8 mouse cellular contexts compared by ENCODE assay signal in the genomic region with DNA sequence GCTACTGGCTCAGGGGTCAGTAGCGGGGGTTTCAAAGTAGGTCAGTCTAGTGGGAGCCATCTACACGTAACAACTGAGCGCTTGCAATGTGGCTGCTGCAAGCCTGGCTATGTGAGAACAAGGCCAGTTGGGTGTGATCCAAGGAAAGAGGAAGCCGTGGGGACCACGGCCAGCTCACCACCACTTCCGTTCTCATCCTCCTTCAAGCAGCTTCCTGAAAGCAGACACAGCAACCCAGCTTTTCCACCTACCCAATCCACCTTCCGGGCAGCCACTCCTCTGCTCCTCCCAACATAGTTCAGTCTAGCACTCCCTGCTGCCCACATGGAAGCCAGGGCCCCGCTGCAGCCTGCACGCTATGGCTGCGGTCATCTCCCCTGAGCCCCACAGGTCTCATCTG. TPM values are rescaled to one million over a fixed set of nuclear protein-coding genes. Genes with fewer than 3 reads are reported as not detected.
A peak's percentile ranks its signal among the peaks of the same experiment; 100 is the strongest.
DNase-seq lines count a peak whose midpoint lies in the region; ATAC-seq lines count a peak whose summit lies in the region.

No protein-coding gene starts in this region.

- no peak overlapping the region for H3K4me2 ChIP-seq in kidney, embryonic 14.5 days (replicated peaks; ENCODE audit: low read depth, low read length)
- H3K4me2 ChIP-seq in heart, embryonic 11.5 days = no peak overlapping the region
- H3K4me2 ChIP-seq in midbrain, embryonic 13.5 days (replicated peaks) = no peak overlapping the region

- no peaks in the 10 kb centered on the region for H3K9me3 ChIP-seq in kidney, embryonic 14.5 days (ENCODE audit: control insufficient read depth, low read length)
- no peaks in the 10 kb centered on the region for H3K9me3 ChIP-seq in heart, embryonic 11.5 days (replicated peaks; ENCODE audit: control insufficient read depth, low read length)
- H3K9me3 ChIP-seq in hindbrain, embryonic 10.5 days = no peaks in the 10 kb centered on the region
- no peaks in the 10 kb centered on the region for H3K9me3 ChIP-seq in midbrain, embryonic 13.5 days

- DNase-seq in kidney, adult 11 months = peak; percentile 57
- DNase-seq in Muller cell, postnatal 12 days (ENCODE audit: inconsistent ontology term) = peak; percentile 60
- peak; percentile 80 for DNase-seq in kidney, postnatal 14 days
- DNase-seq in hindbrain, embryonic 10.5 days (ENCODE audit: low spot score) = no peak

- no peak for ATAC-seq in kidney, embryonic 14.5 days (ENCODE audit: low FRiP score, low TSS enrichment)
- no peak for ATAC-seq in heart, embryonic 11.5 days (replicated peaks; ENCODE audit: insufficient number of reproducible peaks, low FRiP score, low TSS enrichment)
- ATAC-seq in megakaryocyte progenitor cell, adult 5-6 weeks (replicated peaks; ENCODE audit: poor library complexity) = peak; percentile 96
- no peak for ATAC-seq in midbrain, embryonic 13.5 days

- no peak overlapping the region for H3K4me3 ChIP-seq in kidney, embryonic 14.5 days (ENCODE audit: low read length)
- H3K4me3 ChIP-seq in heart, embryonic 11.5 days (ENCODE audit: low read depth, low read length) = no peak overlapping the region
- H3K4me3 ChIP-seq in hindbrain, embryonic 10.5 days = no peak overlapping the region
- no peak overlapping the region for H3K4me3 ChIP-seq in midbrain, embryonic 13.5 days (replicated peaks)

- no peak overlapping the region for H3K27ac ChIP-seq in kidney, embryonic 14.5 days (ENCODE audit: low read depth, low read length)
- H3K27ac ChIP-seq in heart, embryonic 11.5 days (ENCODE audit: low read depth, low read length) = 0 out of 2 replicates have a peak overlapping the region, but pooled peaks have one; percentile 25
- no peak overlapping the region for H3K27ac ChIP-seq in hindbrain, embryonic 10.5 days
- H3K27ac ChIP-seq in midbrain, embryonic 13.5 days = no peak overlapping the region

- 61% methylated on average over 10 of the region's 10 CpGs for WGBS in kidney, embryonic 14.5 days
- 53% methylated on average over 10 of the region's 10 CpGs for WGBS in heart, embryonic 11.5 days (ENCODE audit: insufficient replicate concordance)
- 73% methylated on average over 10 of the region's 10 CpGs for WGBS in hindbrain, embryonic 10.5 days
- 76% methylated on average over 10 of the region's 10 CpGs for WGBS in midbrain, embryonic 13.5 days

- H3K36me3 ChIP-seq in kidney, embryonic 14.5 days (ENCODE audit: control insufficient read depth, insufficient read depth, low read length) = no peaks in the 10 kb centered on the region; the same call in 1 of the 2 replicates
- no peaks in the 10 kb centered on the region for H3K36me3 ChIP-seq in heart, embryonic 11.5 days (ENCODE audit: control insufficient read depth, insufficient read depth, low read length)
- H3K36me3 ChIP-seq in hindbrain, embryonic 10.5 days = no peaks in the 10 kb centered on the region
- H3K36me3 ChIP-seq in midbrain, embryonic 13.5 days = no peaks in the 10 kb centered on the region

- H3K27me3 ChIP-seq in kidney, embryonic 14.5 days (ENCODE audit: control insufficient read depth, insufficient read depth, low read length) = no peaks in the 10 kb centered on the region
- no peaks in the 10 kb centered on the region for H3K27me3 ChIP-seq in heart, embryonic 11.5 days (ENCODE audit: control insufficient read depth, insufficient read depth, low read length)
- peaks cover 24% of the 10 kb centered on the region for H3K27me3 ChIP-seq in hindbrain, embryonic 10.5 days (ENCODE audit: insufficient read depth, poor library complexity, severe bottlenecking)
- H3K27me3 ChIP-seq in midbrain, embryonic 13.5 days = peaks cover 13% of the 10 kb centered on the region

- peaks cover 4% of the 10 kb centered on the region; the same call in 1 of the 2 replicates for H3K4me1 ChIP-seq in kidney, embryonic 14.5 days (ENCODE audit: control insufficient read depth, insufficient read depth, low read length)
- 0 out of 2 replicates have a peak, but pooled peaks cover 5% of the 10 kb centered on the region for H3K4me1 ChIP-seq in heart, embryonic 11.5 days (ENCODE audit: control insufficient read depth, insufficient read depth, low read length)
- peaks cover 4% of the 10 kb centered on the region for H3K4me1 ChIP-seq in hindbrain, embryonic 10.5 days (replicated peaks)
- H3K4me1 ChIP-seq in midbrain, embryonic 13.5 days (replicated peaks) = peaks cover 4% of the 10 kb centered on the region; the same call in 1 of the 2 replicates

- no peak overlapping the region for H3K9ac ChIP-seq in kidney, embryonic 14.5 days (ENCODE audit: low read depth, low read length)
- H3K9ac ChIP-seq in heart, embryonic 11.5 days (ENCODE audit: low read depth, low read length) = no peak overlapping the region
- H3K9ac ChIP-seq in midbrain, embryonic 13.5 days (replicated peaks) = no peak overlapping the region

RNA-seq across cellular contexts. Expression of a gene that starts 5.2 kb away (rescaled TPM):
- polyA plus RNA-seq in kidney, embryonic 14.5 days (2014; fragmentation: Nextera tagmentation; extraction: Ambion mirVana) = 74.5 and 87.7 TPM in 2 replicates
- 72.5 and 81.2 TPM in 2 replicates for polyA plus RNA-seq in heart, embryonic 11.5 days (2014; fragmentation: Nextera tagmentation; extraction: Ambion mirVana)
- total RNA-seq in megakaryocyte progenitor cell, adult 5-6 weeks (2015) = 19.5 and 20.9 TPM in 2 replicates
- total RNA-seq in megakaryocyte progenitor cell, adult 5-6 weeks (2017) = 23.2 and 30.1 TPM in 2 replicates
- 73.5 and 81.5 TPM in 2 replicates for polyA plus RNA-seq in hindbrain, embryonic 10.5 days (2016; fragmentation: Nextera tagmentation; extraction: Ambion mirVana)
- polyA plus RNA-seq in midbrain, embryonic 13.5 days (2015; fragmentation: Nextera tagmentation; extraction: Ambion mirVana) = 93.1 and 100 TPM in 2 replicates

RNA-seq across cellular contexts. Expression of a gene that starts 6.9 kb away (rescaled TPM):
- polyA plus RNA-seq in kidney, embryonic 14.5 days (2014; fragmentation: Nextera tagmentation; extraction: Ambion mirVana) = 17.5 and 21.3 TPM in 2 replicates
- 12.5 and 13.3 TPM in 2 replicates for polyA plus RNA-seq in heart, embryonic 11.5 days (2014; fragmentation: Nextera tagmentation; extraction: Ambion mirVana)
- 33.4 and 34.6 TPM in 2 replicates for total RNA-seq in megakaryocyte progenitor cell, adult 5-6 weeks (2015)
- total RNA-seq in megakaryocyte progenitor cell, adult 5-6 weeks (2017) = 21.2 and 23.1 TPM in 2 replicates
- 8.2 and 8.4 TPM in 2 replicates for polyA plus RNA-seq in hindbrain, embryonic 10.5 days (2016; fragmentation: Nextera tagmentation; extraction: Ambion mirVana)
- polyA plus RNA-seq in midbrain, embryonic 13.5 days (2015; fragmentation: Nextera tagmentation; extraction: Ambion mirVana) = 4.5 and 4.7 TPM in 2 replicates

RNA-seq across cellular contexts. Expression of a gene that starts 12.1 kb away (rescaled TPM):
- 11.9 and 18.9 TPM in 2 replicates for polyA plus RNA-seq in kidney, embryonic 14.5 days (2014; fragmentation: Nextera tagmentation; extraction: Ambion mirVana)
- polyA plus RNA-seq in heart, embryonic 11.5 days (2014; fragmentation: Nextera tagmentation; extraction: Ambion mirVana) = 9.9 and 11.9 TPM in 2 replicates
- total RNA-seq in megakaryocyte progenitor cell, adult 5-6 weeks (2015) = 14.5 and 16.9 TPM in 2 replicates
- total RNA-seq in megakaryocyte progenitor cell, adult 5-6 weeks (2017) = 29.1 and 32.2 TPM in 2 replicates
- polyA plus RNA-seq in hindbrain, embryonic 10.5 days (2016; fragmentation: Nextera tagmentation; extraction: Ambion mirVana) = 14.3 and 14.7 TPM in 2 replicates
- polyA plus RNA-seq in midbrain, embryonic 13.5 days (2015; fragmentation: Nextera tagmentation; extraction: Ambion mirVana) = 13.0 and 13.7 TPM in 2 replicates

RNA-seq across cellular contexts. Expression of a gene that starts 22.9 kb away (rescaled TPM):
- polyA plus RNA-seq in kidney, embryonic 14.5 days (2014; fragmentation: Nextera tagmentation; extraction: Ambion mirVana) = 7.2 and 17.9 TPM in 2 replicates
- polyA plus RNA-seq in heart, embryonic 11.5 days (2014; fragmentation: Nextera tagmentation; extraction: Ambion mirVana) = 2.2 and 2.4 TPM in 2 replicates
- 3.6 and 3.8 TPM in 2 replicates for total RNA-seq in megakaryocyte progenitor cell, adult 5-6 weeks (2015)
- 2.2 and 5.2 TPM in 2 replicates for total RNA-seq in megakaryocyte progenitor cell, adult 5-6 weeks (2017)
- 6.6 and 7.0 TPM in 2 replicates for polyA plus RNA-seq in hindbrain, embryonic 10.5 days (2016; fragmentation: Nextera tagmentation; extraction: Ambion mirVana)
- 1.9 and 3.4 TPM in 2 replicates for polyA plus RNA-seq in midbrain, embryonic 13.5 days (2015; fragmentation: Nextera tagmentation; extraction: Ambion mirVana)

RNA-seq across cellular contexts. Expression of a gene that starts 31.0 kb away (rescaled TPM):
- not detected in 2 replicates for polyA plus RNA-seq in kidney, embryonic 14.5 days (2014; fragmentation: Nextera tagmentation; extraction: Ambion mirVana)
- polyA plus RNA-seq in heart, embryonic 11.5 days (2014; fragmentation: Nextera tagmentation; extraction: Ambion mirVana) = not detected in 2 replicates
- not detected in 2 replicates for total RNA-seq in megakaryocyte progenitor cell, adult 5-6 weeks (2015)
- not detected in 2 replicates for total RNA-seq in megakaryocyte progenitor cell, adult 5-6 weeks (2017)
- polyA plus RNA-seq in hindbrain, embryonic 10.5 days (2016; fragmentation: Nextera tagmentation; extraction: Ambion mirVana) = 0.10 TPM in 1 of 2 replicates, not detected in the other
- 0.11 TPM in 1 of 2 replicates, not detected in the other for polyA plus RNA-seq in midbrain, embryonic 13.5 days (2015; fragmentation: Nextera tagmentation; extraction: Ambion mirVana)
